Mouse (Mus musculus) cerebellum, adult 11 months (tissue): Measurements from ENCODE around the gene Ablim1.
A peak's percentile ranks its signal among the peaks of the same experiment; 100 is the strongest.

Source experiments
- DNase-seq: peaks from one replicate; pipeline ENCODE4 v3.0.0; 2022

Ablim1 gene

DNA sequence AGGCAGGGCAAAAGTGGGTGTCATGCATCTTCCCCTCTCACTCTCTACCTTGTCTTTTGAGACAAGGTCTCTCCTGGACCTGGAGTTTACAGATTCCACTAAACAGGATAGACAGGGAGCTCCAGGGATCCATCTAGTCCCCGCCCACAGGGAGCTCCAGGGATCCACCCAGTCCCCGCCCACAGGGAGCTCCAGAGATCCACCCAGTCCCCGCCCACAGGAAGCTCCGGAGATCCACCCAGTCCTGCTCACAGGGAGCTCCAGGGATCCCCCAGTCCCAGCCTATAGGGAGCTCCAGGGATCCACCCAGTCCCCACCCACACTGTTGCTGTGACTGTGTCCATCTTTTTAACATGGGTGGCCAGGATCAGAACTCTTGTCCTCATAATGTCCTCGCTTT lies 16.7 kb downstream of the Ablim1 start:
- no peak for DNase-seq

DNA sequence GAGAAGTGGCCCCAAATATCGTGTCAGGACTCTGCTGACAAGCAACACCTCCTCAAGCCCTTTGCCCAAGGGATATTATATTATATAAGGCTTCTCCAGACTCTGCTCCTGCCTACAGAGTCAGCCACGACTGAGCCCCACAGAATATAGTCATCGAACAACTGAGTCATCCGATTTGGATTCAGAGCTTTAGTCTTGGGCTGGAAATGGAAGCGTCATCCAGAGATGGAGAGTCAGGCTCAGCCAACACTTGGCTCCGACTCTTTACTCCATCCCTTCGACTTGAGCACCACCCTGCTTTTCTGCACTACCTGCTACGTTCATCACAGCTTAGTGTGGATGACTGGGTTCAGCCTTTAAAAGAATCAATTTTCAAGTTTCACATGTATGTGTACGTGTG lies 17.3 kb downstream of the Ablim1 start:
- no peak for DNase-seq

DNA sequence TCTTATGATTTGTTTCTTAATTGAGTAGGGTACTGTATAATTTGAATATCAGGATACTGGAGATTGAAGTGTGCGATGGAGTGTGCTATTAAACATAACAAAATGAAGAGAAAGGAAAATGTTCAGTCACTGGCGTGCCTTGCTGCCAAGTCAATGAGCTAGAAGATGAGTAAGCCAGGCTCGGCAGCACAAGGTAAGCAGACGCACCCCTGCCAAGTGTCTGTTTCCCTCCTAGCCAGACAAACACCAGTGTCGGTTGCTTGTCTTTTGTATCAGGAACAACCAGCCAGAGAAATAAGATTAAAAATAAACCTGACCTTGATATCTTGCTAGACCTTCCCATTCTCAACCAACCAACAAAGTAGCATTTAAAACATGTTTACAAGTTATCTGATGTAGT lies 18.2 kb downstream of the Ablim1 start:
- DNase-seq = no peak

DNA sequence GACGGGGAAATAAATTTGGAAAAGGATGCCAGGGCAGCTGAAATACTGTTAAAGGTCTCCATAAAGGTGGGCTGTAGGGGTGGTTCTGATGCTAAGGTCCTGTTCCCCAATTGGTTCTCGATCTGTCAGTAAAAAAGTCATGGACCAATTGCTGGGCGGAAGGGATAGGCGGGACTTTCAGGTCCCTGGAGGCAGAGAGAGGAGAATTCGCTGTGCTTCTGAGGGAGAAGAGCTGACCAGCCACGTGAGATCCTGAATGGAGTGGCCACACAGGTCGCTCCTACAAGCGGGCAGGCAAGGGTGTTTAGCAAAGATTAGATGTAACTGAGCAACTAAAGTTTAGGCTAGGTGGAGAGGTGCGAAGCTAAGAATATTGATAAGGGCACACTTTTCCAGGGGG lies 19.2 kb downstream of the Ablim1 start:
- no peak for DNase-seq

GRCm38 (mm10) chr19:57294356-57294755 lies 20.4 kb downstream of the Ablim1 start:
- DNase-seq = no peak

DNA sequence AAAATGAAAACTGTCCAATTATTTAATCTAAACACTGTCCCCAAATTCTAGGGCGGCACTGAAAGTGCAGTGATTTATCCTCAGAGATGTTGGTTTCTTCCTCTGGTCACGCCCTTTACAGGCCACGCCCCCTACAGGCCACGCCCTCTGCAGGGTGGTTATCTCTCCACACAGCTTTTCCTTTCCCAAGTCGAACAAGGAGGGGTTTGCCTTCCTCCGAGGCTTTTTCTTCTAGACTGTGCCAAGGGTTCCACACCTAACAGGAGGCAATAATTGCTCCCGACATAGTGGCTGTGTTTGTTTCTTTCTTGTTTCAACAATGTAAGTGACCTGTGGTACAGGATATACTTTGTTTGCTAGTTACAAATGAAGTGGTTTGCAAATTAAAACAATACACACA lies 21.0 kb downstream of the Ablim1 start:
- no peak for DNase-seq

DNA sequence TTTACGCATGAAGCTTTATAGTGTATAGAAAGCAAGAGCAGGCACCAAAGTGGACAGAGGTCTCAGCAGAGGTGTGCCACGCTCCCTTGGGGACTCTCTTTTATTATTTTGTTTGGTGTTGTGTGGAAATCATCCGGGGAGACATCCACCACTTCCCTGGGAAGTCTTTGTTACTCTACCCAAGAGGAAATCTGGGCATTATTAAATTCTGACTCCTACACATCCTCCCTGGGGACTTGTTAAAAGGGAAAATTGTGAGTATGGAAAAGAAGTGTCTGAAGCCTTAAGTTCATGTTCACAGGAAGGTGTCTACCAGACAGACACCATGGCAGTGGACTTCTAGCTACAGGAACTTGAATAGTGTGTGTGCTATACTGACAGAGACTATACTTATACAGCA lies 31.4 kb downstream of the Ablim1 start:
- no peak for DNase-seq

DNA sequence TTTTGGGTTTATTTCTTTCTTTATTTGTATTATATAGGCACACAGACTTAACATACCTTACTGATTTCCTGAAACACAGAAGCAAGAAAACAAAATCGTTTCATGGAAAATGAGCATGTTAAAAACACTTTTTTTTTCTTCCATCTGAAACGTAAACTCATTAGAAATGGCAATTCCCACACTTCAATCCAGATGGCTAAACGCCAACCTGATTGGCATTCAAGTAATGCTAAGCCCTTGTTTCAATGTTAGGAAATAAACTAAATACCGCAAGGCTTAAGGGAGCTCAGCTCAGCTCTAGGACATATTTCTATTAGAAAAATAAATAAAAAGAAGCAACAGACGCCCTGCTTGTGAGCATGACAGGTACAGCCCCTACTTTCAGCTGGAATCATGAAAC lies 32.1 kb downstream of the Ablim1 start:
- DNase-seq = no peak

DNA sequence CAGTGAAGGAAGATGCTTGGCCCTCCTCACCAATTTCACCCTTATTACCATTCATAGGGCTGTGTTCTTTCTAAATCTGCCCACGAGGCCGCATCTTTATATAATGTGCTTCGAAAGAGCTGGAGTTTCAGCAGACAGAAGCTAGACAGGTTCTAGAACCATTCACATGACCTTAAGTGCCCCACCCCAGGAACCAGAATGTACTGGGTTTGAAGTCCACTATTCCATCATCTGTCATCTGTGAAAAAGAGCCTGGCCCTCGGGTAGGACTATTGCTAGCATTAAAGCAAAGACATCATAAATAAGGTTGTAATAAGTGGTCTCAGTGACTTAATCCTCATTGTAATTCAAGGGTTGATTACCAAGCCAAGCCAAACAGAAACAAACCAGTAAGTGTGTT lies 35.1 kb downstream of the Ablim1 start:
- no peak for DNase-seq

DNA sequence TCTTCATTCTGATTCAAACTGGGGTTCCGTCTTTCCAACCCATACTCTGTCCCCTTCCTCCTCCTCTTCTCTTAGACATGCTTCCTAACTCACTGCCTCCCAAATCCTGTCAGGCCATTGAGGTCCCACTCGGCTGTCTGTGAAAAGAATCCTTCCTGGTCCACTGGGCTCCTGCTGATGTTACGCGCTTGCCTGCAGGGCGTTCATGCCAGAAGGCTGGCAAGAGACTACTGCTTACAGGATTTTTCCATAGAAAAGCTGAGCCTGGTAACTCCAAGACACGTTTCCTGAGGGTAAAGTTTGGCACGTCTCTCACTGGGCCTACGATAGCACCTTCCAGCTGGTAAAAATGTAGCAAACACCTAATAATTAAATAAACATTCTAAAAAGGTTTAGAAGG lies 36.5 kb downstream of the Ablim1 start:
- DNase-seq = no peak

- DNase-seq = no peak
These were observed 37.7 kb downstream of the Ablim1 start for GRCm38 (mm10) chr19:57277010-57277409.

- no peak for DNase-seq
These were observed 39.4 kb downstream of the Ablim1 start for GRCm38 (mm10) chr19:57275166-57275953.

DNA sequence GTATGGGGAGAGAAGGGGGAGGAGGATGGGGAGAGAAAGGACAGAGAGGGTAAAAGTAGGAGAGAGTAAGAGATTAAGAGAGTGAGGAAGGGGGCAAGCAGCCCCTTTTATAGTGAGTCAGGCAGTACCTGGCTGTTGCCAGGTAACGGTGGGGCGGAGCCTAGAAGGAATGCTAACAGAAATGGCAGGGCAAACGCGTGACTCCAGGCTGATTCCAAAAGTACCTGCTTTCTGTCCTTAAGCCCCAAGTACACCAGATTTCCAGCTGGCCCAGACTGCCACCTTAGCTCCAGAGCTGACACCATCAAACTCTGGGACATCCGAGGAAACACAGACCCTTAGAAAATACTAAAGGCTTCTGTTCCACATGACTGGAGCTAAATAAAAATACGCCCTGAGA lies 40.0 kb downstream of the Ablim1 start:
- peak; percentile 51 for DNase-seq

GRCm38 (mm10) chr19:57274286-57274685 lies 40.4 kb downstream of the Ablim1 start:
- no peak for DNase-seq

DNA sequence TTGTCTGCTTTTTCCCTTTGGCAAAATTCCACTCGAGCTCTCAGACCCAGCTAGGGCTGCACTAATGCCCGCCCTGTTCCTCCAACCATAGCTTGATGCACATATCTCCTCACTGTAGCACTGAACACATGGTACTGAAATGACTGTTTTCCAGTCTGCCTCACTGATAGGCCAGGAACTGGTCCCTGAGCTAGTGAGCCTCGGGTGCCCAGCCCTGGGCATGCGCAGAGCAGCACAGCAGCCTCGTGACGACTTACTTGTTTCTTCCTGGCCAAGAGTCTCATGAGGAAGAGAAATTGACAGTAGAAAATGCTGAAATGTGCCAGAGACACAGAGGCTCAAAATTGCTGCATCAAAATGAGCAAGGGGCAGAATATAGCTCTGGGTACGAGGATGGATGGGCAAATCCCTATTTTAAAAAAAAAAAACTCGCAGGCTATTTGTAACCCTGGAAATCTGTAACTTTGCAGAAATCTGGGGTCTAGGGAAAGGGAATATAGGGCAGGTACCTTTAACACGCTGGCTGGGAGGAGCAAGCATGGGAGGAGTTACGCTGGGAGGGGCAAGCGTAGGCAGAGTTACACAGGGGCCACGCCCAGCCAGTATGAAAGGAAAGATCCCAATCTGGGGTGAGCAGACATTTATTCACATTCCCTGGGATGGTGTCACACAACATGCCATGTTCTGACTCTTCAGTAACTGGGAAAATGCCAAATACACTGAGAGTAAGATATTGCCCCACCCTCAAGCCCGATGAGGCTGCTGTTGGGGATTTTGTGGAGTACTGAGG lies 41.7 kb downstream of the Ablim1 start:
- DNase-seq = peak; percentile 60

- no peak for DNase-seq
These were observed 43.0 kb downstream of the Ablim1 start for GRCm38 (mm10) chr19:57271757-57272156.

DNA sequence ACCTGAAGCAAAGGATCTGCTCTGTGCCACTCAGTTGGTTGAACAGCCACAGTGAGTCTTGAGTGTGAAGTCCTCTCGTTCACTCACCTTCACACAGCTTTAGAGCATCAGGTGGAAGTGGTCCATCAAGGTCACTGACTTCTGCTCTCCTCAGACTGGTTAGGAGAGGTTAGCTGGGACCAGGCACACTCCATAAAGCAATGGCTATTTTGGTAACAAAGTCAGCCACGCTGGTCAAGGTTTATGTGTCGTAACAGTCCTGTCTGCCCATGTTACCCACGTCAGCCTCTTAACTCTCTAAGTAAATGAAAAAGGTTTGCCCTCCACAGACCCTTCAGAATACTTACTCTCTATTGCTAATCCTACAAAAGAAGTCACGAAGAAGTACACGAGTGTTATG lies 44.0 kb downstream of the Ablim1 start:
- no peak for DNase-seq

- DNase-seq = no peak
These were observed 44.9 kb downstream of the Ablim1 start for GRCm38 (mm10) chr19:57269791-57270190.

DNA sequence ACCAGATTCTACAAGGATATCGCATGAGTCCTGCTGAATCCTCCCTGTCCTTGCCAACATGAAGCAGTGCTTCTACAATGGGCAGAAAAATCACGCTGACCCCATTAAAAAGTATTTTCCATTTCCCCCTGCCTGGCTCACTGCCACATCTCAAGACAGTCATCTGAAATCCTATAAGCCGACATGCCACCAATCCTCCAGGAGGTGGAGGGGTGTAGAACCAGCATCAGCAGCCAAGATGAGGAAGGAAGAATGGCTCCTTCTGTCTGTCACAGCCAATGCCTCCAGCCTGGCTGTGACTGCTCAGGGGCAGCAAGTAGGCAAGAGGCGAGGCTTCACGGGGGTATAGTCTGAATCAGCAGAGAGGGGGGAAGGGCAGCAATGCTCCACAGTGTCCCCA lies 47.2 kb downstream of the Ablim1 start:
- no peak for DNase-seq

- DNase-seq = no peak
These were observed 48.2 kb downstream of the Ablim1 start for GRCm38 (mm10) chr19:57266374-57267085.

GRCm38 (mm10) chr19:57264296-57264947 lies 50.3 kb downstream of the Ablim1 start:
- no peak for DNase-seq

GRCm38 (mm10) chr19:57257801-57258200 lies 56.9 kb downstream of the Ablim1 start:
- no peak for DNase-seq

DNA sequence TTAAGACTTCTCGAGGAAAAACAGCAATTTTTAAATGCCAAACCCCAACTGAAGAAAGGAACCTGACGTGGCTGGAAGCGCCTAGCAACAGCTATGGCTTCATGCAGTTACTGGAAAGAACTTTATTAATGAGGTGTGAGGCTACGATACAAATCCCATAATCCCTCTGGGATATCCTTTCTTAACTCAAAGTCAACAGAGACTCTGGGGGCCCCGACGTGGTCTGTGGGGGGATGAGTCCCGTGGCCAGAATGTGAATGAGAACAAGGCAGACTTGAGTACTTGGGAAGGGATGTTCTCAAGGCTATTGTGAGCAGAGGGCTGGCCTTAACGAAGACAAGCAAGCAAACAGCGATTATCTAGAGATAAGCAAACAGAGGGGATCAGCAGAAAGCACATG lies 58.1 kb downstream of the Ablim1 start:
- DNase-seq = no peak
